Mouse (Mus musculus) ZHBTc4 (cell line): Measurements from ENCODE around the gene Sardh.

Experiments used
- DNase-seq: peaks from one replicate; pipeline ENCODE4 v3.0.0-alpha.2; 2011; ENCODE audit warnings: low read depth, low spot score

Gene Sardh

DNA sequence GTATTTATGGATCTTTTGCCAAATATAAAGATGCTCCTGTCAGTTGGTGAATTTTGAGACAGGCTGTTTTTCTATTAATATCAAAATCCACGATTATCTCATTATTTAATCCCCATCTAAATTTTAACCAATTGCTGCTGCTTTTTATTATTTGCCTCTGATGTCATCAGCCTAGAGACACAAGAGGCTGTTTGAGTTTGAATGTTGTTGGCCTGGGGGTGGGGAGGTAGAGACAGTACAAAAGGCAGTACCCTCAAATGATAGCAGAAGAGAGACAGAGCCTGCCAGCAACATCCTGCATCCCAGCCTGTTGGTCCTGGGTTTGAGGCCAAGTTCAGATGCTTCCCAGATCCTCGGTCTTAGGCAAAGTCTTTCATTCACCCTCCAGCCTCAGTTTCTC, 73.9 kb downstream of the Sardh start:
- no peak for DNase-seq

DNA sequence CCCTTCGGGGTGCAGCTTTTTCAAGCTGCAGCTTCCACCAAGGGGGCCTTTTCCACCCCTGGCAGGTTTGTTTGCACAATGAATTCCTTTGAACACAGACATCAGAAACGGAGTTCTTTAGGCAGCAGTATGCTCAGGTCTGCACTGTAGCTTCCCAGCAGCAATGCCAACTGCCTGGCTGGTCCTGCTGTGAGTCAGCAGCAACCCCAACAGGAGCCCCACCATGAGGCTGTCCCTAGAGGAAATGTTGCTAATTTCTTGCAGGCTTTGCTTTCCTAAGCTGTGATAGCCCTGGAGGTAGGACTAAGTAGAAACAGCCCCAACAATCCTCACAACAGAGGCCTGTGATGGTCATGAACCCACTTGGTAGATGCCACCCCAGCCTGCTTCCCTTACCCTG, 81.1 kb downstream of the Sardh start:
- DNase-seq = no peak

DNA sequence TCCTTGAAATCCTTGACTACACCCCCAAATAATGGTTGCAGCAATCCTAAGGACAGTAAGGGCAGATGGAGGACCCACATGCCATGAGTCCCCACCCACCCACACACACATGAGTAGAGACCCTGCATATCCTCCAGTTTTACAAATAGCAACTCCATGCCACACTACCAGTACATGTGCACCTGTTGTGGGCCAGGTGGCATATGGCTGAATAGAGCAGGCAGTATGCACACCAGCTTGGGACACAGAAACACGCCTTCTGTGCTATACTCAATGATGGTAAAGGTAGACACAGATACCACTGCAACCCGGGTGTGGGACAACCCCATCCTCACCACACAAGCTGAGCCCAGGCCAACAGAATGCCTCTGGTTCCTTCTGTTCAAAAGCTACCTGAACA, 82.1 kb downstream of the Sardh start:
- no peak for DNase-seq

GRCm38 (mm10) chr2:27164796-27165590, 83.1 kb downstream of the Sardh start, which contains the start of gene Dbh:
TSS of gene Dbh (plus strand) at chr2:27165233.
- no peak for DNase-seq

DNA sequence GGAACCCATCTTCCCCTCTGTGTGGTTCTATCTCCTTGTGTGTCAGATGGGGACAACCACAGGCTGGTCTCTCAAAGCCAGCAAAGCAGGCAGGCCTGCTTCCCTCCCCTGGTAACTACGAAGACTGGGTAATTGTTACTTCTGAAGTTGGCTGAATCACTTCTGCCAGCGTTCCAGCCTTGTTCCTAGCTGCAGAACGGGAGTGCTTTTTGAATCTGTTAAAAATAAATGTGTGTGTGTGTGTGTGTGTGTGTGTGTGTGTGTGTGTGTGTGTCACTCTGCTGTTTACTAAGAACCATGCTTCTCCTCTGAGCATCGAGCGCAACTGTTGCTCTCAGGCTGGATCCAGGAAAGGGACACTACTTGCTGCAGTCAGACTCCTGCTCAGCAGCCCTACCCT, 84.3 kb downstream of the Sardh start:
- no peak for DNase-seq

GRCm38 (mm10) chr2:27162656-27163055, 85.5 kb downstream of the Sardh start:
- no peak for DNase-seq

- DNase-seq = no peak
These were observed 86.6 kb downstream of the Sardh start for GRCm38 (mm10) chr2:27161526-27161925.

GRCm38 (mm10) chr2:27156596-27156995, 91.5 kb downstream of the Sardh start:
- no peak for DNase-seq

GRCm38 (mm10) chr2:27154466-27155185, 93.5 kb downstream of the Sardh start:
- no peak for DNase-seq

DNA sequence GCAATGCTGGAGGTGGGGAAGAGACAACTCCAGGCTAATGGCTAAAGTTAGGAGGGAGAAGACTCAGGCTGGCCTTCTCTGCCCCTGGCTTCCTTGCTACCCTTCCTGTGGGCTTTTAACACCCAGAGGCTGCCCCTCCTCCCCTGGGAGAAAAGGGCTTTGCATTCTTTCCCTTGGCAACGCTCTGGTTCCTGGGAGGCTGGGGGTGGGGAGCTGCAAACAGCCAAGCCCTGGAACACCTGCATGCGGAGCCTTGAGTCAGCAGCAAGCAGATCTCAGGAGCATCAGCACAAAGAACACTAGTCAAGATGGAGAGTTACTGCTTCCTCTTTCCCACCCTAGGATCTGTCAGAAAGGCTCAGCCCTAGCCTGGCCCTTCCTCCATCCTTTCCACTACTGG, 98.7 kb downstream of the Sardh start:
- no peak for DNase-seq

- no peak for DNase-seq
These were observed 101.3 kb downstream of the Sardh start for GRCm38 (mm10) chr2:27146840-27147239.

DNA sequence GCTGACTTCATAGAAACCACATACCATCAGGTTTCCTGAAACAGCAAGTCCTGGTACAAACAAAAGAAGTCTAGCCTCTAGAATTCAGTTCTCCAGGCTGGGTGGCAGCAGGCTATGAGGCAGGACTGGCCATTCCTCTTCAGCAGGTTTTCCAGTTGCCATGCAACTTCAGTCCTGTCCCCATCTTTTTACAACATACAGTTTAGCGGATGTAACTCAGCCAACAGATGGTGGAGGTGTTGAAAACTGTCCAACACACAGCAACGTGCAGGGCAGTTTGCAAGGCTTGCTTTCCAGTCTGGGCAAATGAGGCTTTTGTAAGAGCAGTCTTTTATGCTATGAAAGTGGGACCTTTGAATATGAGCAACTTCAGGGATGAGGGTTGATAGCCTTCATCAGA, 103.2 kb downstream of the Sardh start:
- DNase-seq = no peak

DNA sequence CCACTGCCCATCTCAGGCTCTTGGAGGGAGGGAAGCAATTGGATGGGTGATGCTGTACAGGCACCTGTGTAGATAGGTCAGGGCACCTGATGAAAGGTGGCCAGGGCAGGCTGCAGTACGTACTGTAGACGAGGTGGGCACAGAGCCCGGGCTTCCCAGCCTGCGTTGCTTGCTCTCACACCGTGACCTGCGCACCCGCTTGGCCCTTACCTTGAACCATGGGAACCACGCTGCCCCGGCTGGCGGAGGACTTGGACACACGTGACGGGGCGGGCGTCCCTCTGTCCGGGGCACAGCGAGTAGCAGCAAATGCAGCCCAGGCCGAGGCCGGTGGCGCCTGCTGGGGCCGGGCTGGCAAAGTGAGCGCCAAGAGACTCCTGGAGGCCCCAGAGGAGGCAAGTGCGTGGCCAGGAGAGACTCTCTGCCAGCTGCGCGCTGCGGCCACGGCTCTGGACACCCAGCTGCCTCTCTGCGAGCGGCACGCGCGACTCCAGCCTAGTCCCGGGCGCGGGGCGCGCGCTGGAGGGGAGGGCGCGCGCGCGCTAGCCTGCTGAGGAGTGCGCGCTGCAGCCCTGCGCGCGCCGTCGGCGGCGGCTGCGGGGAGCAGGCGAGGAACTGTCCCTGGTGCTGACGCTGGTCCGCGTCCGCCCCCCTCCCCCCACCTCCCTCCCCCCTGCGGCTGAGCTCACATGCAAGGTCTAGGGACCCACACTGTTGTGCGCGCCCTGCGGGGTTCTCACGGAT, 106.0 kb downstream of the Sardh start, which contains the start of gene Fam163b:
Gene Fam163b, minus strand, starts transcription at position 542 of the 744 bp plus-strand sequence.
- peak; percentile 88 for DNase-seq
